Mouse (Mus musculus) testis, postnatal 10 days (tissue): ENCODE data around the gene Prr30.
"Not testable (repeated sequence)": the region's sequence is repeated elsewhere in the genome, so short reads cannot be mapped to it uniquely, and the experiment has no call there.

Experiments used
- DNase-seq: peaks from one replicate; pipeline ENCODE4 v3.0.0; 2021; ENCODE audit warnings: low spot score

Gene Prr30

GRCm38 (mm10) chr14:101200230-101200629, at the start of gene Prr30:
Gene Prr30 (minus strand): TSS chr14:101200330.
- no peak for DNase-seq

GRCm38 (mm10) chr14:101246793-101247192, 46.7 kb upstream of the Prr30 start:
- no peak for DNase-seq

GRCm38 (mm10) chr14:101245706-101246105, 45.6 kb upstream of the Prr30 start:
- no peak for DNase-seq

GRCm38 (mm10) chr14:101244441-101244840, 44.3 kb upstream of the Prr30 start:
- DNase-seq: not testable (repeated sequence)

GRCm38 (mm10) chr14:101237965-101238364, 37.8 kb upstream of the Prr30 start:
- no peak for DNase-seq

GRCm38 (mm10) chr14:101229068-101229467, 28.9 kb upstream of the Prr30 start:
- no peak for DNase-seq

DNA sequence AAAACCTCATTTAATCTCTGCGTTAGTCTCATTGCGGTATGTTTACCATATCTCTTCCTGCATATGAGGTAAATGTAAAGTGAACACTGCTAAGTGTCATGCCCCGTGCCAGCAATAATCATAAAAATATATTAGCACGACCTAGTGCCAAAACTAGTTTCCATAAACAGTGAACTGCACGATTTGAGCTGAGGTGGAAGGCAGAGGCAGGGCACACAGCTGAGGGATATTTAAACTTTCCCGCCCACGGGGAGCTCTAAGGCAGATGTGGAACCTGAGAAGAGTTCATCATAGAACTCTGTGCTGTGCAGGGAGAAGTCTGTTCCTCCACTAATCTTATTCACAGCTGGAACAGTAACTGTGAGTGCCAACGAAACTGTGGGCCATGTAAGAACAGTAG, 22.2 kb upstream of the Prr30 start:
- no peak for DNase-seq

GRCm38 (mm10) chr14:101172258-101172657, 27.9 kb downstream of the Prr30 start:
- DNase-seq: no peak
